Mouse (Mus musculus) T-helper 17 cell (primary cell): ENCODE measurements around the gene Clca3a1.

Source experiments
- in situ Hi-C, 2 experiments: fragments of 300-600 bp; cut with MboI, MseI; formaldehyde crosslinking; loops; 1 replicate in 1 of 2; 2 replicates in 1 of 2; pipeline ENCODE4 v1.15.1; 2025; ENCODE audit warnings: high pct_unique_total_duplicates in 2 of 2

Gene Clca3a1

GRCm38 (mm10) chr3:144687618-144688017, 73.2 kb downstream of the Clca3a1 start:
- in situ Hi-C loops: no loop called here

GRCm38 (mm10) chr3:144686146-144686545, 74.6 kb downstream of the Clca3a1 start:
- in situ Hi-C loops: no loop called here

GRCm38 (mm10) chr3:144683136-144683814, 77.5 kb downstream of the Clca3a1 start:
- in situ Hi-C loops: no loop called here

- in situ Hi-C loops: no loop called here
These were observed 79.2 kb downstream of the Clca3a1 start for GRCm38 (mm10) chr3:144681542-144681941.

- in situ Hi-C loops: no loop called here
These were observed 81.0 kb downstream of the Clca3a1 start for GRCm38 (mm10) chr3:144679701-144680159.
